Mouse (Mus musculus) retina, postnatal 1 day (tissue): ENCODE measurements around the gene Psmd12.

Source experiments
- DNase-seq: peaks from one replicate; pipeline ENCODE4 v3.0.0-alpha.2; 2012

The Psmd12 gene

DNA sequence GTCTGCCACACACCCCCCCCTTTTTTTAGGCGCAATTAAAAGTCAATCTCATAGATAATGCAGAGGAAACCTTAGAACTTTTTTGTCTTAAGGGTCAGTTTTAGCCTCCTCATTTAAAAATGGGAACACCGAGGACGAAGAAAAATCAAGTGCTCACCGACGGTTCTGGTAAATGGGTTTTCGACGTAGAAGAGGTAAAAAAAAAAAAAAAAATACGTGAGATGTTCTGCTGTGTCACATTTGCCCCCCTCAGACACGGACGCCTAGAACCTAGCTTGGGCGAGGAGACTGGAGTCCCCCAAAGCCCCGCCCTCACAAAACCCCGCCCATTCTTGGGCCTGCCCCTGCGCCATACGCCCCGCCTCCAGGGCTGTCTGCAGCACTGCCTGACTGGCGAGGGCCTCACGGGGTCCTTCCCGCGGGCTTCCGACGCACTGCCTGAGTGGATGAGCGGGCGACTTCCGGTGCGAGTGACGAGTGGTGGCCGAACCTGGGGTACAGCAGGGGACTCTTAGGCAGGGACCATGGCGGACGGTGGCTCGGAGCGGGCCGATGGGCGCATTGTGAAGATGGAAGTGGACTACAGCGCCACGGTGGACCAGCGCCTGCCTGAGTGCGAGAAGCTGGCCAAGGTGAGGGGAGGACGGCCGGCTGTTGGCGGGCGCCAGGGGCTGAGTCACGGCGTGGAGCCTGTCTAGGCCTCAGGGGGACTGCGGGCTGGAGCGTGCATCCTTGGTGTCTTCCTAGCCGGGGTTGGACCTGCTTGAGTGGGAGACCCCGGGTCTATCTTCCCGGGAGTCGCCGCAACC lies at the start of gene Psmd12:
Gene Psmd12, plus strand, starts transcription at position 432 of the 809 bp plus-strand sequence.
- DNase-seq: peak; percentile 97

DNA sequence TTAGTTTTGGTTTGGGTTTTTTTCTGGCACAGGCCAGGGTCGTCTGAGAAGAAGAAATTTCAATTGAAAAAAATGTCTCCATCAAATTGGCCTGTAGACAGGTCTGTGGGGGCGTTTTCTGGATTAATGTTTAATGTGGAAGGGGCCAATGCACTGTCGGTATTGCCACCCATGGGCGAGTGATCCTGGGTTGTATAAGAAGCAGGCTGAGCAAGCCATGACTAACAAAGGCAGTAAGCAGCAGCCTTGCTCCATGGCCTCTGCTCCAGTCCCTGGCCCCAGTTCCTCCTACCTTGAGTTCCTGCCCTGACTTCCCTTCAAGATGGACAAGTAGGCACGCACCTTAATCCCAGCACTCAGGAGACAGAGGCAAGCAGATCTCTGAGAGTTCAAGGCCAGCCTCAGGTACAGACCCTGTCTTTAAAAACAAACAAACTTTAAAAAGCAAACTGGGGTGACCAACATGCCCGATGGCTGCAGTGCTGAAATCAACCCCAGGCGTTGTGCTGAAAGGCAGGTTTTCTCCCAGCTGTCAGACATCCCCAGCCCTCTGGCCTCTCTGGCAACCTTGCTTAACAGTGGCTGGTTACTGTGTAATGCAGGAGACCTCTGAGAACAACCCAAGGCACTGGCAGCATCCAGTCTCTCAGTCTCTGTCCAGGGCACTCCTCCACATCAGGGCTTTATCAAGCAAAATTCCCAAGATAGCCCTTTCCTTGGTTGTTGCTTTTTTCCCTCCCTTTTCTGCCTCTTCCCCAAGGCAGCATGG lies 47.9 kb upstream of the Psmd12 start:
- DNase-seq: no peak

DNA sequence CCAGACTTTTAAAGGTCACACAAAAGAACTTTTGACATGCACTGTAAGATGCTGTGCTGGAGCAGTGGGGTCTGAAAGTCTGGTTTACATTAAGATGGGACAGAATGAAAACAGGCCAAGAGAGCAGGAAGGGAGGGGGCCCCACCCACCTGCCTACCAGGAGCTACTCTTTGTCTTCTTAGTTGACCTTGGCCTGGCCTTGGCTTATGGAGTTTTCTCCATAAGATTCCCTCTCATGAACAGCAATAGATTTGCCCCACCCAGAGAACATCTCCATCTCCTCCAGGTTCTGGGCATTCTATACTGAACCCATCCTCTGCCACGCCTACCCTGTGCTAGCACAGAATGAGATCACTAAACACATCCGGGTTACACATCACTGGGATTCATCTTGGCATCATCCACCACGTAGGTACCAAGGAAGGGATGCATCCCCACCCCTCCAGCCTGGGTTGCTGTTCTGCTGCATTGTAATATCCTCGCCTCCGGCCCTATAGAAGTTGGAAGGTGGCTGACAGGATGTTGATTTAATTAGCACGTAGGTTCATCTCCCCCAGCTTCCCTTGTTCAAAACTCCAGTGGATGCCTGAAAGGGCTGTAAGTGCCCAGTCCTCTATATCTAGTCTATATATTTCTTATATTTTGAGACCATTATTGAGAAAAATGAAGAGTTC lies 43.4 kb upstream of the Psmd12 start:
- DNase-seq: no peak

DNA sequence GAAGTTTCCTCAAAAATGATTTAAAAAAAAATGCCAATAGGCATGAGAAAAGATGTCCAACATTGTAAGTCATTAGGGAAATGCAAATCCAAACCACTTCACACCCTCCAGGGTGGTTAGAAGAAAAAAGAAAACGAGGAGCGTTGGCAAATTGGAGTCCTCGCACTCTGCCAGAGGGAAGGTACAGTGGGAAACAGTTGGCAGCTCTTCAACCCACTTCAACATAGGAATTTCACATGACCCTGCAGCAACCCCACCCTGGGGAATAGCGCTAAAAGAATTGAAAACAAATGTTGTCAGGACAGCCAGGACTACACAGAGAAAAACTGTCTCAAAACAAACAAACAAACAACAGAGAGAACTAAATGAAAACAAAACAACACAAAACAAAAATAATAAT lies 41.6 kb upstream of the Psmd12 start:
- DNase-seq: no peak

DNA sequence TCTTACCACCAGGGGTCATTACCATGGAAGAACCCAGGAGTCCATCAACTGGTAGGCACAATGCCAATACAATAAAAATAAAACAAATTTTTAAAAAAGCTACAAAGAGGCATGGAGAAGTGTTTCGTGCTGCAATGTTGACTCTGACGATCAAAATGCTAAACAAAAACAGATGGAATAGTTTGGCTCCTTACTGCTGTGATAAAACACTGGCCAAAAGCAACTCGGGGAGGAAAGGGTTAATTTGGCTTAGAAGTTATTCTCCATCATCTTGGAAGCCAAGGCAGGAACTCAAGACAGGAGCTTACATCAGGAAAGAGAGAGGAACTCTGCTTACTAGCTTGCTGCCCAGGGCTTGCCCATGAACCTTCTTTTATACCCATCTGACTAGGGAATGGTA lies 41.1 kb upstream of the Psmd12 start:
- DNase-seq: no peak

DNA sequence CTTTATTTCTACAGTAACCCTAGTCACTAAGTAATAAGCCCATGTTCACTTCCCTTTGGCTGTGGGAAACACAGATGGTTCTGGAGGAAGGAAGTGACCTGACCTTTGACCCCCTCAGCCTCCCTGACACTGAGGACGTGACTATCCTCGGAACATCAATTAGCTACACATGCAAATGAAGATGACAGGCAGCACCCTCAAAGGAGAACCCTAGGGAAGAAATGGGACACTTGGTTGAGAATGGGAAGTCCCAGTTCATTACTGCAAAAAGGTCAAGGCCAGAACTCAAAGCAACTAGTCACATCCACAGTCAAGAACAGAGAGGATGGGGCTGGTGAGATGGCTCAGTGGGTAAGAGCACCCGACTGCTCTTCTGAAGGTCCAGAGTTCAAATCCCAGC lies 38.2 kb upstream of the Psmd12 start:
- no peak for DNase-seq

DNA sequence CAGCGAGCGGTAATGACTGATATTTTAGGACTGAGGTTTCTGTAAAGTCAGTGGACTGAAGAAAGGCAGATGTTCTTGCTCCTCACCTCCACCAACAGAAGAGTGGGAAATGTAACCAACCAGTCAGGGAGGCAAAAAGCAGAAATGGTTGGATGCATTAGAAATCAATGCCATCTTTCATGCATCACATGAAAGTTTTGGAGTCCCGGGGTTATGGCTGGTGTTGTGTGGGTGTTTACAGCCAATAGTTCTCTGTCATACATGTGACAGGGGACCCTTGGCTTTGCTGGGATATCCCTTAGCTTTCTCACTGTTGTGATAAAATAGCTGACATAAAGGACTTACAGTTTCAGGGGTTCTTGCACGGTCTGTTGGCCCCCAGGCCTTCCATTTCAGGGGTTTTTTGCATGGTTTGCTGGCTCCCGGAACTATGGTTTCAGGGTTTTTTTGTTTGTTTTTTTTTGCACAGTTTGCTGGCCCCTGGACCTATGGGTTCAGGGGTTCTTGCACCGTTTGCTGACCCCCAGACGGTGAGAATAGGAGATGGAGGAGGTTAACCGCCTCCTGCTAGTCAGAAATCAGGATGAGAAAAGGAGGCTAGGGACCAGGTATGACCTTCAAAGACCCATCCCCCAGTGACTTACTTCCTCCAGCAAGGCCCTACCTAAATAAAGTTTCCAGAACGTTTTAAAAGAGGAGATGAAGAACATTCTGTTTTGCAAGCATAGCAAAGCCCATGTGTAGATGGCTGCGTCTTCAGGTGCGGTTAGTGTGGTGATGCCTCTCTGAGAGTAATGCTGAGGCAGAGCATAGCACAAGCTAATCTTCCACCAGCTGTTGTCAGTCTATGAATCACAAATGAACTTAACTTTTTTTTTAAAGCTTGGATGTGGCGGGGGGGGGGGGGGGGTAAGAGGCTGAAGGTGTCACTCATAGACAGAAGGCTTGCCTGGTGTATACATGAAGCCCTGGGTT lies 35.9 kb upstream of the Psmd12 start:
- no peak for DNase-seq

DNA sequence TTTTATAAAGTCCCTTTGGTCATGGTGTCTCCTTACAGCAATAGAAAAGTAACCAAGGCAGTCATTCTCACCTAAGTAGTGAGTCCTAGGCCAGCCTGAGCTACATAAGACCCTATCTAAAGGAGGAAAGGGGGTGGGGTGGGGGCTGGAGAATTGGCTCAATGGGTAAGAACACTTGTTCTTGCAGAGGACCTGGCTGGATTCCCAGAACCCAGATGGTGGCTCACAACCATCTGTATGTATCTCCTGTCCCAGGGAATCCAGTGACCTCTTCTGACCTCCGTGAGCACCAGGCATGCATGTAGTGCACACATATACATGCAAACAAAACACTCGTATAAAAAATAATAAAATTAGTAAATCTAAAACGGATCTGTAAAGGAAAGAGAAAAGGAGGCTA lies 33.6 kb upstream of the Psmd12 start:
- no peak for DNase-seq

DNA sequence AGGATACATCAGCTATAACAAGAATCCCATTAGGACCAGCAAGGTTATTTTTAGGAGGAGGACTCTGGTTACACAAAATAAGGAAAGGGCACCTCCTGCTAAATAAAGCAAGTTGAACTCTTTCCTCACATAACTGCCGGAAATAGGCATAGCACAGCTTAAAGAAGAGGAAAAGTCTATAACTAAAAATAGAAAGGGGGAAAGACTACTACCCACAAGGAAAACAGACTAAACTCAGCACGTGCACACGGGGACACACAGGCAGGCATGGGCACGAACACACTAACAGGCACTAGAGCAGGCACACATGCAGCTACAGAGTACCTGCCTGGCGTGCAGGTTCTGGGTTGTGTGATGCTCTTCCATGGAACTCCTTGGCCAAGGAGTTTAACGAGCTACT lies 32.6 kb upstream of the Psmd12 start:
- DNase-seq: no peak

DNA sequence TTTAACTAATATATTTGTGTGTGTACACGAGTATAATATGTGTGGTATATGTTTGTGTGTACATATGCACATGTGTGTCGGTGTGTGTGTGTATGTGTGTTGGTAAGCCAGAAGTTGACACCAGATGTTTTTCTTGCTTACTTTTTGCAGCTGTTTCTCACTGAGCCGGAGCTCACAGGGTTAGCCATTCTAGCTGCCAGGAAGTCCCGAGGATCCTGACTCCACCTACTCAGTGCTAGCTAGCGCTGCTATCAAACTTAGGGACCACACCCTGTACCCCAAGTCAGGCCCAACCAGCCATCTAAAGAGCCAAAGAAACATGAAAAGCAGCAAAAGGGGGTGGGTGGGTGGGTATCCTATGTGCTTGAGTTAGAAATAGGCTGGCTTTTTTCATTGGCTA lies 31.9 kb upstream of the Psmd12 start:
- no peak for DNase-seq

DNA sequence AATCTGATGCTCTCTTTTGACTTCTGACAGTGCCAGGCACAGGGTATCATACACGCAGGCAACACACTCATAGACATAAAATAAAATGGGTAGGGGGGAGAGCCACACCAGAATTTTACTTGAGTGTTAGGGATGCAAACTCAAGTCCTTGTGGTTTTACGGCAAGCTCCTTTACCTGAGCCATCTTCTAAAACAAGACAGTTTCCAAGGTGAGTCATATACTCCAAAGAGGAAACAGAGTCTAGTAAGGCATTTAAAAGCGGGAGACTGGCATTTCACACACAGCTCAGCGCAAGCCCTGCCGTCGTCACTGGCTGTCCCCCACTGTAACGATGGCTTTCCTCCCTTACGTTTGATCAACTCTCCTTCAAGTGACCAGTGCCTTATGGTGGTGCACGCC lies 31.4 kb upstream of the Psmd12 start:
- DNase-seq: no peak

DNA sequence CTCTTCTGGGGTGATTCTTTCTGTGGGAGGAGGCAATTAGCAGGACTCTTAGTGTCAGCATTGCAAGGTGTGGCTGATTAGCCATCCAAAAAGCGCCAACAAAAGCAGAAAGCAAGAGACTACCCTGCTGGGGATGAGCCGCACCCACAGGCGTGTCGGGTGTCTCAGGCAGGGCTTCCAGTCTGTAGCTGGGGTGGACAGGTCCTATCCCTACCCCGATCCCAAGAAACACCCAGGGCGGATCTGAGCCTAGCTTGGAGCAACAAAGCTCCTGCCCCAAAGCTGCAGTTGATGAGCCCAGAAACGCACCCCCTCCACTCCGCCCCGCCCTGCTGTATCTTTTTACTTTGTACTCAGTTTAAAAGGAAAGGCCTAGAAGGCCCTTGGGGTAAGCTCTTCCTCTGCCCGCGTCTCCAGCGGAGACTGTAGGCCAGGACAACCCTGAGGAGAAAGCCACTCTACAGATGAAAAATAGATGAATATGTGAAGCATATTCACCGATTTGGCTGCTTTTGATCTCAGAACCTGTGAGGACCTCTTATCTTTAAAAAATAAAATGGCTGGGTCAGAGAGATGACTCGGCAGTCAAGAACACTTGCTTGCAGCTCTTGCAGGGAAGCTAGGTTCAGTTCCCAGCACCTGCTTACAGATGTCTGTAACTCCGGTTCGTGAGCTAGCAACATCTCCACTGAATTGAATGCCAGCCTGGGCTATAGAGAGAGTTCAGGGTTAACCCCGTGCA lies 29.9 kb upstream of the Psmd12 start:
- no peak for DNase-seq

DNA sequence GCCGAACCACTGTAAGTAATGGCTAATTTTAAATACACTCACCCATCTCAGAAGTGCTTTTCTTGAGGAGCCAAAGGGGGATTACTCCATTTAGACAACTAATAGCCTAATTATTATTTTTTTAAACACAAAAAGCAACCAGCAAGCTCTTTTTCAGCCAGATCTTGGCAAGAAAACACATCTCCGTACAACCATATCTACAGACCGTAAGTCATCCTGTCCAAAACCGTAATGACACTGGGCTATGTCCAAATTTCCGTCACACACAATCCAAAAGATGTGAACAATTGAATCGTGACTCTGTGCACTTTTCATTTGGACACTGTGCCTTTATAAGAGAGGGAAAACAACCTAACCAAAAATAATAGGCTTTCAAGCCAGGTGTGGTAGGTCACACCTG lies 29.2 kb upstream of the Psmd12 start:
- DNase-seq: no peak

DNA sequence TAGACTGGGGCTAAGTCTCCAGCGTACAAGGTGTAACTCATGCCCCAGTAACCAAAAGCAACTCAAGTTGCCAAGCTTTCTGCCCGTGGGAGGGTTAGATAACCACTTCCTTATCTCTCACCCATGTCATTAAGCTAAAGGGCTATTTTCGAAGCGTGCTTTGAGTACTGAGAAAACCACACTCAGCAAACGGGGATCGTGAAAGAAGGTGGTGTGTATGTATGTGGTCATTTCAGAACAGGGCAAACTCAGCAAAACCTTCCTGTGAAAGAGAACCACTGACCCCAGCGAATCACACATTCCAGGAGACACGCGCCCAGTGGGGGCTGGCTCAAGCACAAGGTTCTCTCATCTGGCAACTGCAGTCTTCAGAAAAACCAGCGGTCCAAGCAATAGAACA lies 28.2 kb upstream of the Psmd12 start:
- no peak for DNase-seq

DNA sequence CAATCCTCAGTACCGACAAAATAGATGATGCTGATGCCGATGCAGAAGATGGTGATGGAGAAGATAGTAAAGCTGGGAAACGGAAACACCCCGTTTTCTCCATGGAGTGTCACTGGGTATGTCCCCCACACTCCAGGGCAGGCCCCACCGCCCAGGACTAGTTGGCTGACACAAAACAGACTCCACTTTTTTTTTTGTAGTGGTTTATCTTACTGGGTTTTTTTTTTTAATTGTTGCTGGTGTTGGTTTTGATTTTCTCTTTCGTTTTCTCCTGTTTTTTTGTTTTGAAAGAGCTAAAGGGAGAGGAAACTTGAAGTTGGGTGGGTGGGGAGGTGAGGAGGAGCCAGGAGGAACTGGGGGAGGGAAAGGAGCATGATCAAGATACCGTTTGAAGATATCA lies 27.2 kb upstream of the Psmd12 start:
- DNase-seq: no peak

DNA sequence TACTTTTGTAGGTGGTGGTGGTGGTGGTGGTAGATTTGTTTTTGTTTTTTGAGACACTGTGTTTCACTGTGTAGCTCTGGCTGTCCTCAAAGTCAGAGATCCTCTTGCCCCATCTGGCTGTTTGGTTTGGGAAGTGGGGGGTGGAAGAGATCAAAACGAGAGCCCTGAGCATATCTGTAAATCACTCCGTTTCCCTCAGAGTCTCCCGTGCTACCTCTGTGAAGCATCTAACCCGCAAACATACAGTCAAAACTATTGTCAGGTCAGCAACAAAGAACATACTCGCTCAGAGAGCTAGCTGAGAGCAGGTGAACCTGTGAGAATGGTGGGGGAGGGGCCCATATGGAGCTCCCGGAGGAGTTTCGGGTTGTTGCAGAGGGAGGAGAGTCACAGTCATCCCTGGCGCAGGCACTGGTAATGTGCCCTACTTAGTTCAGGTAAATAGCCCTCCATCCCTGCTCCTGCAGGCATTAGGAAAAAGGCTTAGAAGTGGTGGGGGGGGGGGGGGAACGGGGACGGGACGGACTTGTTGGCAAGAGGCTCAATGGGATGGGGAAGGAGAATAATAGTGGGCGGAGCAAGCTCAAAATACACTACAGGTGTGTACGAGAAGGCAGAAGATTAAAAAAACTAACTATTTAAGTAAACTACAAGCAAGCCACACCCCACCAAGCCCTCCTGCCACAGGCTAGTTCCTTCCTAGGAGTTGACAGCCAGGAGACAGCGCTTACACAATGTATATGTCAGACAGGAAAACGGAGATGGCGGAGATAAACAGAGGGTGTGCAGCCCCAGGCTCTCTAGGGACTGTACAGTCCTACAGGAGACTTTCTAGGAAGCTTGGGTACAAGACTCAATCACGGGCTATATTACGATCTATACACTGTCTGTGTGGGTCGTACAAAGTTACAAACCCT lies 24.5 kb upstream of the Psmd12 start:
- no peak for DNase-seq

DNA sequence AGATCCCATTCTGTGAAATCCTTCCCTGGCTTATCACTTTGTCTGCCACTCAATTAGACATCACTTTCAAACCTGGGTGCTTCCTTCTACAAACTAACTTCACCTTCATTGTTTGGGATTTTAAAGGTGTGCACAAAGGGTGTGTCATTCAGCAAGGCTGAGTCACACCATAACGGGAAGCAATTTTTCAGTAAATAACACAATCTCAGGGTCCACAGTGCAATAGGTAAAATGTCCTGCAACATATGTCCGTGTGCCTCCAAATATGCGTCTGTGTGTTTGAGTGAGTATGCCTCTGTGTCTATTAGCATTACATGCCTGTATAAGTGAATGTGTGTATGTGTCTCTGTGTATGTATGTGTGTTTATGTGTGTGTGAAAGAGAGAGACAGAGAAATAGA lies 22.0 kb upstream of the Psmd12 start:
- no peak for DNase-seq

DNA sequence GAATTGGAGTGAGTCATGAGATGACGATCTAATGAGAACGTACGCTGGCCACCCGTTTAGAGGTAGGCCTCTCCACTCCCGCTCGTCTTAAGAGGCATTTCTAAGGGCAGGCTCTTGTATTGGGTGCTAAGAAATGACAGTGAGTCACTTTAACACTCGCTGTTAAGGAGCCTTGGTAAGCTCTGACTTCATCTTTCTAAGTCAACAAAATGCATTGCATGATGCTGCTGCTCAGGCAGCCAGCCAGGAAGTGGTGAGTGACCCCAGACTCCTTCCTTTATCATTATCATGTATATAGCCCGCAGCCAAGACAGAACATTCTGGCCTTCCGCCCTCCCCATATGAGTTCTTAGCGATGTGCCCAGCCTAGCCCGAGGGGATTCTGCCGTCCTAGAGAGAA lies 21.0 kb upstream of the Psmd12 start:
- no peak for DNase-seq

DNA sequence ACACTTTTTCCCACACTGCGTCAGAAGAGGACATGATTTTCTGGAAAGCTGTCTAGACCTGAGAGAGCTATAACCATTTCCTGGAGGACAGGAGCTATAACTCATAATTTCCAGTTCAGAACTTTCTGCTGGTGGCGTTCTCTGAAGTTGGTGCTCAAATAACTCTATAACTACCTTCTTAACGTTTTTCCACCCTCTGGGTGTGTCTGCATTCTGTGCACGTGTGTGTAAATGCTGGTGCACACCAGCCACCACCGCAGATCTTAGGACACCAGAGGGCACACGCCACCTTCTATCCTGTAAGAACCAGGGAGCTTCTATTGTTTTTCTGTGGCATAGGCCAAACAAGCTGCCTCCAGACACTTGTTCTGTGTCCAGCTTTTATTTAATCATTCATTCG lies 20.3 kb upstream of the Psmd12 start:
- DNase-seq: no peak

DNA sequence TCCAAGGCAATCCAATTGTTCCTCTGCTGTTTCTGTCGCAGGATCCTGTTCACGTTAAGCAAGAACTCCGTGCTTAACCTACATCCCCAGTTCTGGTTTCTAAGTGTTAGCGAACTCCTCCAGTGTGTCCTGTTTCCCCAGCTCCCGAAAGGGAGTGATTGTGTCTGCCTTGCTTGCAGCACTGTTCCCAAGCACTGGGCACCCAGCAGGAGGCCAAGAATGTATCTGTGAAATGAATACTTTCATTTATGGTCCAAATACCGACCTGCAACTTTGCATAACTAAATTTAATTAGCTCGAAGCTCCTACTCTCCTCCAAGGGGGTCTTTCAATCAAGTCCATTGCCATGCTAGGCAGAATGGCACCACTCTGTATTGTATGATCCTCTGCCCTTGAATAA lies 19.5 kb upstream of the Psmd12 start:
- DNase-seq: no peak

DNA sequence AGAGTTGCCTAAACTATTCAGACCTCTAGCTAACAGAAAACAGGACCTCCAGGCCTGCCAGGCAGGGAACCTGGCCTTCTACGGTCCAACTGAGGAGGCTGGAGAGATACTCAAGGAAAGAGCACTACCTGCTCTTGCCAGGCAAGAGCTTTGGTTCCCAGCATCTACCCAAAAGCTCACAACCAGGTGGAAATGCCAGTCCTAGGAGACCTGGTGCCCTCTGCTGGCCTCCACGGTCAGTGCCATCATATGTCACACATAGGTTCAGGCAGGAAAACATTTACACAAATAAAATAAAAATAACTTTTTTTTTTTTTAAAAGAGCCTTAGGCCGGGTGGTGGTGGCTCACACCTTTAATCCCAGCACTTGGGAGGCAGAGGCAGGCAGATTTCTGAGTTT lies 16.8 kb upstream of the Psmd12 start:
- DNase-seq: no peak
